Mouse (Mus musculus) lung, embryonic 16.5 days (tissue): ENCODE data around the gene Rap1b. TPM values are rescaled to one million over a fixed set of nuclear protein-coding genes. Genes with fewer than 3 reads are reported as not detected.

Source experiments
- ATAC-seq: fragments of 200-750 bp; cut with Nextera tagmentation; 2 replicates; pipeline ENCODE4 v1.8.0; 2017; ENCODE audit warnings: low read depth, mild to moderate bottlenecking, moderate library complexity
- H3K27ac ChIP-seq: fragments of 300-500 bp; sonication (generic); 2 replicates; pipeline ENCODE4 v1.5.1; 2014; ENCODE audit warnings: mild to moderate bottlenecking, control low read depth, low read length
- H3K27me3 ChIP-seq: fragments of 300-500 bp; sonication (generic); 2 replicates; pipeline ENCODE4 v1.6.1; 2014; ENCODE audit warnings: low read depth, low read length, mixed read lengths; ENCODE audit not compliant: control insufficient read depth, insufficient read depth
- H3K36me3 ChIP-seq: fragments of 300-500 bp; sonication (generic); 2 replicates; pipeline ENCODE4 v1.6.1; 2014; ENCODE audit warnings: low read length; ENCODE audit not compliant: control insufficient read depth, insufficient read depth
- H3K4me1 ChIP-seq: fragments of 300-500 bp; sonication (generic); replicated peaks from 2 replicates; pipeline ENCODE4 v1.6.1; 2014; ENCODE audit warnings: low read length, mixed read lengths; ENCODE audit not compliant: control insufficient read depth, insufficient read depth
- H3K4me2 ChIP-seq: fragments of 300-500 bp; sonication (generic); 2 replicates; pipeline ENCODE4 v1.6.1; 2014; ENCODE audit warnings: low read depth, low read length, control low read depth
- H3K4me3 ChIP-seq: fragments of 300-500 bp; sonication (generic); 2 replicates; pipeline ENCODE4 v1.5.1; 2014; ENCODE audit warnings: mild to moderate bottlenecking, low read length, control low read depth
- H3K9ac ChIP-seq: fragments of 300-500 bp; sonication (generic); 2 replicates; pipeline ENCODE4 v1.6.1; 2014; ENCODE audit warnings: low read length, control low read depth
- H3K9me3 ChIP-seq: fragments of 300-500 bp; sonication (generic); 2 replicates; pipeline ENCODE4 v1.6.1; 2016; ENCODE audit warnings: low read length; ENCODE audit not compliant: control insufficient read depth
- WGBS: fragments of 180-500 bp; shearing (Covaris S2); extraction: QIAGEN DNeasy Blood & Tissue Kit; methylation state at CpG from one replicate; pipeline ENCODE4 v1.1.7; 2014; 5-methylcytosine and 5-hydroxymethylcytosine counted together
- polyA plus RNA-seq: library from polyadenylated mRNA; unstranded; fragments of >200 nt; fragmentation: Nextera tagmentation; extraction: Ambion mirVana; gene quantifications from 2 replicates; pipeline ENCODE4 v1.2.1, GENCODE M21; 2015

The Rap1b gene
- polyA plus RNA-seq, 1 experiment from 2014 or later: 215 TPM

- Histone ChIP-seq H3K9me3 (no peaks in the 10 kb centered on the region), H3K36me3 (no peaks in the 10 kb centered on the region), H3K4me1 (peaks cover 6% of the 10 kb centered on the region), H3K4me3 (no peak overlapping the region), H3K27me3 (no peaks in the 10 kb centered on the region), H3K27ac (peak overlapping the region; percentile 60), H3K9ac (no peak overlapping the region), H3K4me2 (peak overlapping the region; percentile 36)
- peak; percentile 85 for ATAC-seq
- WGBS: 48% methylated on average over 11 of the region's 11 CpGs
Measured at GRCm38 (mm10) chr10:117862014-117862580, 16.3 kb upstream of the Rap1b start.

GRCm38 (mm10) chr10:117860958-117861357 lies 15.1 kb upstream of the Rap1b start:
- H3K27ac ChIP-seq: peak overlapping the region; percentile 73
- WGBS: 43% methylated on average over 16 of the region's 16 CpGs
- ATAC-seq: 0 out of 2 replicates have a peak, but pooled peaks have one; percentile 7

GRCm38 (mm10) chr10:117860361-117860760 lies 14.5 kb upstream of the Rap1b start:
- WGBS: 59% methylated on average over 7 of the region's 7 CpGs
- no peak overlapping the region for H3K4me3 ChIP-seq
- H3K27ac ChIP-seq: peak overlapping the region; percentile 73
- no peaks in the 10 kb centered on the region for H3K36me3 ChIP-seq
- no peak overlapping the region for H3K9ac ChIP-seq
- peak; percentile 26 for ATAC-seq
- peaks cover 9% of the 10 kb centered on the region for H3K4me1 ChIP-seq
- no peaks in the 10 kb centered on the region for H3K27me3 ChIP-seq
- no peaks in the 10 kb centered on the region for H3K9me3 ChIP-seq
- peak overlapping the region; percentile 28; the same call in 1 of the 2 replicates for H3K4me2 ChIP-seq

More at GRCm38 (mm10) chr10:117860958-117861357, 15.1 kb upstream of the Rap1b start:
- H3K9ac ChIP-seq: 0 out of 2 replicates have a peak overlapping the region, but pooled peaks have one; percentile 7
- no peaks in the 10 kb centered on the region for H3K36me3 ChIP-seq
- peaks cover 9% of the 10 kb centered on the region for H3K4me1 ChIP-seq
- H3K4me3 ChIP-seq: no peak overlapping the region
- 0 out of 2 replicates have a peak overlapping the region, but pooled peaks have one; percentile 14 for H3K4me2 ChIP-seq
- H3K9me3 ChIP-seq: no peaks in the 10 kb centered on the region
- no peaks in the 10 kb centered on the region for H3K27me3 ChIP-seq

- H3K27me3 ChIP-seq: no peaks in the 10 kb centered on the region
- H3K36me3 ChIP-seq: no peaks in the 10 kb centered on the region
- no peak for ATAC-seq
- H3K9me3 ChIP-seq: no peaks in the 10 kb centered on the region
- peak overlapping the region; percentile 73 for H3K27ac ChIP-seq
- H3K9ac ChIP-seq: no peak overlapping the region
- peak overlapping the region; percentile 28 for H3K4me2 ChIP-seq
- peaks cover 9% of the 10 kb centered on the region for H3K4me1 ChIP-seq
- 65% methylated on average over 11 of the region's 11 CpGs for WGBS
- no peak overlapping the region for H3K4me3 ChIP-seq
Measured at GRCm38 (mm10) chr10:117859800-117860199, 14.0 kb upstream of the Rap1b start.

- Histone ChIP-seq H3K36me3 (no peaks in the 10 kb centered on the region), H3K9me3 (no peaks in the 10 kb centered on the region), H3K4me3 (no peak overlapping the region), H3K27ac (no peak overlapping the region), H3K4me2 (no peak overlapping the region), H3K27me3 (no peaks in the 10 kb centered on the region), H3K9ac (no peak overlapping the region), H3K4me1 (peaks cover 9% of the 10 kb centered on the region)
- 83% methylated on average over 5 of the region's 5 CpGs for WGBS
- ATAC-seq: no peak
Measured at GRCm38 (mm10) chr10:117858241-117858640, 12.4 kb upstream of the Rap1b start.

- Histone ChIP-seq H3K4me3 (no peak overlapping the region), H3K9me3 (no peaks in the 10 kb centered on the region), H3K4me2 (no peak overlapping the region), H3K27ac (no peak overlapping the region; the same call in 1 of the 2 replicates), H3K27me3 (no peaks in the 10 kb centered on the region), H3K9ac (no peak overlapping the region), H3K36me3 (no peaks in the 10 kb centered on the region), H3K4me1 (peaks cover 8% of the 10 kb centered on the region)
- no peak for ATAC-seq
- 46% methylated on average over 8 of the region's 8 CpGs for WGBS
Measured at GRCm38 (mm10) chr10:117856001-117856720, 10.3 kb upstream of the Rap1b start.

GRCm38 (mm10) chr10:117852648-117853192 lies 6.9 kb upstream of the Rap1b start:
- no peaks in the 10 kb centered on the region for H3K9me3 ChIP-seq
- no peak overlapping the region for H3K27ac ChIP-seq
- H3K27me3 ChIP-seq: no peaks in the 10 kb centered on the region
- no peak overlapping the region for H3K4me3 ChIP-seq
- no peak overlapping the region for H3K4me2 ChIP-seq
- 86% methylated on average over 10 of the region's 10 CpGs for WGBS
- ATAC-seq: no peak
- H3K36me3 ChIP-seq: no peaks in the 10 kb centered on the region
- no peak overlapping the region for H3K9ac ChIP-seq
- H3K4me1 ChIP-seq: peaks cover 3% of the 10 kb centered on the region; the same call in 1 of the 2 replicates

GRCm38 (mm10) chr10:117848981-117849380 lies 3.1 kb upstream of the Rap1b start:
- H3K4me2 ChIP-seq: no peak overlapping the region
- no peaks in the 10 kb centered on the region for H3K9me3 ChIP-seq
- no peak for ATAC-seq
- H3K27ac ChIP-seq: no peak overlapping the region
- WGBS: 59% methylated on average over 3 of the region's 3 CpGs
- no peak overlapping the region for H3K4me3 ChIP-seq
- no peaks in the 10 kb centered on the region for H3K27me3 ChIP-seq
- H3K9ac ChIP-seq: no peak overlapping the region
- no peaks in the 10 kb centered on the region for H3K36me3 ChIP-seq
- peaks cover 3% of the 10 kb centered on the region; the same call in 1 of the 2 replicates for H3K4me1 ChIP-seq

- Histone ChIP-seq H3K9ac (peak overlapping the region; percentile 96; the same call in 1 of the 2 replicates), H3K27me3 (no peaks in the 10 kb centered on the region), H3K4me3 (no peak overlapping the region), H3K4me1 (peaks cover 9% of the 10 kb centered on the region), H3K27ac (peak overlapping the region; percentile 96), H3K36me3 (no peaks in the 10 kb centered on the region), H3K4me2 (peak overlapping the region; percentile 74), H3K9me3 (no peaks in the 10 kb centered on the region)
- WGBS: 54% methylated on average over 9 of the region's 9 CpGs
- ATAC-seq: no peak
Measured at GRCm38 (mm10) chr10:117846796-117847195, 961 bp upstream of the Rap1b start.
